Mouse (Mus musculus): ENCODE data around the gene Tada1. TPM values are rescaled to one million over a fixed set of nuclear protein-coding genes. Genes with fewer than 3 reads are reported as not detected.

Gene Tada1
- total RNA-seq (2014; rRNA removed) (12.5 and 12.6 TPM in 2 replicates), polyA plus RNA-seq (2012; rRNA removed) (8.1 and 11.8 TPM in 2 replicates)

GRCm38 (mm10) chr1:166379013-166379629, at the start of gene Tada1:
TSS of gene Tada1 (plus strand) at chr1:166379097.
- peaks cover 3% of the 10 kb centered on the region; the same call in 1 of the 2 replicates for H3K36me3 ChIP-seq (ENCODE audit: control insufficient read depth, insufficient read depth, low read length)
- H3K9ac ChIP-seq (ENCODE audit: low read depth, low read length), result peak within 1 kb of the TSS; percentile 96
- peaks cover 8% of the 10 kb centered on the region for H3K4me1 ChIP-seq (ENCODE audit: control insufficient read depth, insufficient read depth, low read length)
- peak; percentile 60; the same call in 1 of the 2 replicates for TF ChIP-seq POLR2A (IDR thresholded peaks at IDR 0.05; ENCODE audit: extremely low read depth, insufficient read depth, low read length)
- TF ChIP-seq CTCF (IDR thresholded peaks at IDR 0.05; ENCODE audit: low read depth, low read length), result 0 out of 2 replicates have a peak, but pooled peaks have one; percentile 3
- H3K79me2 ChIP-seq (ENCODE audit: control insufficient read depth, insufficient read depth, low read length), result peaks cover 9% of the 10 kb centered on the region; the same call in 1 of the 2 replicates
- peak within 1 kb of the TSS; percentile 92 for H3K27ac ChIP-seq (replicated peaks; ENCODE audit: insufficient read depth, low read depth, low read length)
- peak within 1 kb of the TSS; percentile 90 for H3K4me3 ChIP-seq (ENCODE audit: insufficient read depth, low read depth, low read length)
- under 1% methylated on average over 60 of the region's 81 CpGs for WGBS
- DNase-seq (ENCODE audit: extremely low read depth, low read depth, low spot score), result peak; percentile 64
- no peaks in the 10 kb centered on the region for H3K27me3 ChIP-seq (ENCODE audit: control insufficient read depth, insufficient read depth, low read length)

GRCm38 (mm10) chr1:166330752-166331151, 48.1 kb upstream of the Tada1 start:
- Histone ChIP-seq H3K9ac (ENCODE audit: low read depth, low read length) (no peak overlapping the region), H3K79me2 (ENCODE audit: control insufficient read depth, insufficient read depth, low read length) (no peaks in the 10 kb centered on the region), H3K27me3 (ENCODE audit: control insufficient read depth, insufficient read depth, low read length) (no peaks in the 10 kb centered on the region), H3K27ac (replicated peaks; ENCODE audit: insufficient read depth, low read depth, low read length) (no peak overlapping the region), H3K4me3 (ENCODE audit: insufficient read depth, low read depth, low read length) (no peak overlapping the region), H3K36me3 (ENCODE audit: control insufficient read depth, insufficient read depth, low read length) (no peaks in the 10 kb centered on the region), H3K4me1 (ENCODE audit: control insufficient read depth, insufficient read depth, low read length) (no peaks in the 10 kb centered on the region)
- DNase-seq (ENCODE audit: extremely low read depth, low read depth, low spot score), result no peak
- no peak for TF ChIP-seq POLR2A (IDR thresholded peaks at IDR 0.05; ENCODE audit: extremely low read depth, insufficient read depth, low read length)
- 77% methylated on average over 3 of the region's 3 CpGs for WGBS

DNA sequence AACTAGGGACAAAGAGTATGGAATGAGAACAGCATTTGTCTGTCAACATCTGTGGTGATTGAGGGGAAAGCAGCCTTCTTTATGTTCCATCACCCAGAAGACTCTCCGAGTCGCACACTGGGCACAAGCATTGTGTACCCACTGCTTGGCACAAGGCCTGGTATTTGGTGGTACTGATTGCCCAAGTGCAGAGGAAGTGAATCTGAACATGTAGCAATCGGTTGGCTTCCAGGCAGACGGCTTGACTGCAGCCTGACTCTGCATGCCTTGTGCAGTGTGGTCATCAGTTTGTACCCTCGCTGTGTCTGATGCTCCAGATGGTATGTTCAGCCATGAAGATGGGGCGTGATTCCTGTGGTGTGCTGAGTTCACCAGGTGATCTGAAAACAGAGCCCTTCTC, 39.8 kb upstream of the Tada1 start:
- H3K9ac ChIP-seq (ENCODE audit: low read depth, low read length), result no peak overlapping the region
- DNase-seq (ENCODE audit: extremely low read depth, low read depth, low spot score), result peak; percentile 28
- 54% methylated on average over 6 of the region's 6 CpGs for WGBS

GRCm38 (mm10) chr1:166342060-166342459, 36.8 kb upstream of the Tada1 start:
- DNase-seq (ENCODE audit: extremely low read depth, low read depth, low spot score), result no peak
- Histone ChIP-seq H3K9ac (ENCODE audit: low read depth, low read length) (no peak overlapping the region), H3K4me3 (ENCODE audit: insufficient read depth, low read depth, low read length) (no peak overlapping the region), H3K27ac (replicated peaks; ENCODE audit: insufficient read depth, low read depth, low read length) (no peak overlapping the region), H3K4me1 (ENCODE audit: control insufficient read depth, insufficient read depth, low read length) (no peaks in the 10 kb centered on the region), H3K27me3 (ENCODE audit: control insufficient read depth, insufficient read depth, low read length) (no peaks in the 10 kb centered on the region), H3K79me2 (ENCODE audit: control insufficient read depth, insufficient read depth, low read length) (no peaks in the 10 kb centered on the region), H3K36me3 (ENCODE audit: control insufficient read depth, insufficient read depth, low read length) (no peaks in the 10 kb centered on the region)
- TF ChIP-seq POLR2A (IDR thresholded peaks at IDR 0.05; ENCODE audit: extremely low read depth, insufficient read depth, low read length), result no peak
- TF ChIP-seq CTCF (IDR thresholded peaks at IDR 0.05; ENCODE audit: low read depth, low read length), result no peak
- WGBS, result 72% methylated on average over 2 of the region's 2 CpGs

More for the DNA sequence above, 39.8 kb upstream of the Tada1 start:
- Histone ChIP-seq H3K4me1 (ENCODE audit: control insufficient read depth, insufficient read depth, low read length) (no peaks in the 10 kb centered on the region), H3K27me3 (ENCODE audit: control insufficient read depth, insufficient read depth, low read length) (no peaks in the 10 kb centered on the region), H3K79me2 (ENCODE audit: control insufficient read depth, insufficient read depth, low read length) (no peaks in the 10 kb centered on the region), H3K4me3 (ENCODE audit: insufficient read depth, low read depth, low read length) (no peak overlapping the region), H3K36me3 (ENCODE audit: control insufficient read depth, insufficient read depth, low read length) (no peaks in the 10 kb centered on the region), H3K27ac (replicated peaks; ENCODE audit: insufficient read depth, low read depth, low read length) (no peak overlapping the region)
- TF ChIP-seq CTCF (IDR thresholded peaks at IDR 0.05; ENCODE audit: low read depth, low read length) (no peak), POLR2A (IDR thresholded peaks at IDR 0.05; ENCODE audit: extremely low read depth, insufficient read depth, low read length) (no peak)

- H3K27me3 ChIP-seq (ENCODE audit: control insufficient read depth, insufficient read depth, low read length), result no peaks in the 10 kb centered on the region
- no peak overlapping the region for H3K9ac ChIP-seq (ENCODE audit: low read depth, low read length)
- WGBS, result 64% methylated on average over 1 of the region's 1 CpGs
- H3K27ac ChIP-seq (replicated peaks; ENCODE audit: insufficient read depth, low read depth, low read length), result no peak overlapping the region
- no peak for DNase-seq (ENCODE audit: extremely low read depth, low read depth, low spot score)
- H3K36me3 ChIP-seq (ENCODE audit: control insufficient read depth, insufficient read depth, low read length), result no peaks in the 10 kb centered on the region
- TF ChIP-seq CTCF (IDR thresholded peaks at IDR 0.05; ENCODE audit: low read depth, low read length) (no peak), POLR2A (IDR thresholded peaks at IDR 0.05; ENCODE audit: extremely low read depth, insufficient read depth, low read length) (no peak)
- H3K4me3 ChIP-seq (ENCODE audit: insufficient read depth, low read depth, low read length), result no peak overlapping the region
- no peaks in the 10 kb centered on the region for H3K79me2 ChIP-seq (ENCODE audit: control insufficient read depth, insufficient read depth, low read length)
- H3K4me1 ChIP-seq (ENCODE audit: control insufficient read depth, insufficient read depth, low read length), result no peaks in the 10 kb centered on the region
Observed at GRCm38 (mm10) chr1:166342539-166342938, 36.4 kb upstream of the Tada1 start.

- H3K4me1 ChIP-seq (ENCODE audit: control insufficient read depth, insufficient read depth, low read length), result no peaks in the 10 kb centered on the region
- no peak overlapping the region for H3K9ac ChIP-seq (ENCODE audit: low read depth, low read length)
- H3K36me3 ChIP-seq (ENCODE audit: control insufficient read depth, insufficient read depth, low read length), result no peaks in the 10 kb centered on the region
- no peaks in the 10 kb centered on the region for H3K27me3 ChIP-seq (ENCODE audit: control insufficient read depth, insufficient read depth, low read length)
- no peaks in the 10 kb centered on the region for H3K79me2 ChIP-seq (ENCODE audit: control insufficient read depth, insufficient read depth, low read length)
- DNase-seq (ENCODE audit: extremely low read depth, low read depth, low spot score), result no peak
- TF ChIP-seq CTCF (IDR thresholded peaks at IDR 0.05; ENCODE audit: low read depth, low read length) (no peak), POLR2A (IDR thresholded peaks at IDR 0.05; ENCODE audit: extremely low read depth, insufficient read depth, low read length) (no peak)
- WGBS, result 78% methylated on average over 5 of the region's 5 CpGs
- H3K4me3 ChIP-seq (ENCODE audit: insufficient read depth, low read depth, low read length), result no peak overlapping the region
- no peak overlapping the region for H3K27ac ChIP-seq (replicated peaks; ENCODE audit: insufficient read depth, low read depth, low read length)
Observed at GRCm38 (mm10) chr1:166343586-166343985, 35.3 kb upstream of the Tada1 start.
